Mouse (Mus musculus) bone marrow macrophage, adult 2 months (primary cell): ENCODE data around the gene Dnase1l1.

Experiments used
- CTCF ChIP-seq: IDR thresholded peaks from 2 replicates; pipeline ENCODE4 v1.5.1; 2012; ENCODE audit warnings: low read depth, mild to moderate bottlenecking, low read length, moderate library complexity
- POLR2A ChIP-seq: IDR thresholded peaks from 2 replicates; pipeline ENCODE4 v1.6.1; 2012; ENCODE audit warnings: mild to moderate bottlenecking, low read depth, low read length, borderline replicate concordance

GRCm38 (mm10) chrX:74244614-74245083, 37.5 kb downstream of the Dnase1l1 start:
- TF ChIP-seq CTCF: no peak
- no peak for TF ChIP-seq POLR2A
